Mouse (Mus musculus) adrenal gland, adult 10 weeks (tissue): Measurements from ENCODE around the gene Tmc7. TPM values are rescaled to one million over a fixed set of nuclear protein-coding genes. Genes with fewer than 3 reads are reported as not detected.

Experiments used
- polyA plus RNA-seq: library from polyadenylated mRNA; stranded (reverse); fragments of 350-450 nt; fragmentation: Illumina TruSeq; extraction: RNeasy Lipid Tissue Mini Kit (QIAGEN cat#74804); gene quantifications from one replicate; pipeline ENCODE4 v1.2.3, GENCODE M21; 2014; ENCODE audit warnings: low read depth, low replicate concordance

Tmc7 gene
- polyA plus RNA-seq, result 0.41 TPM

DNA sequence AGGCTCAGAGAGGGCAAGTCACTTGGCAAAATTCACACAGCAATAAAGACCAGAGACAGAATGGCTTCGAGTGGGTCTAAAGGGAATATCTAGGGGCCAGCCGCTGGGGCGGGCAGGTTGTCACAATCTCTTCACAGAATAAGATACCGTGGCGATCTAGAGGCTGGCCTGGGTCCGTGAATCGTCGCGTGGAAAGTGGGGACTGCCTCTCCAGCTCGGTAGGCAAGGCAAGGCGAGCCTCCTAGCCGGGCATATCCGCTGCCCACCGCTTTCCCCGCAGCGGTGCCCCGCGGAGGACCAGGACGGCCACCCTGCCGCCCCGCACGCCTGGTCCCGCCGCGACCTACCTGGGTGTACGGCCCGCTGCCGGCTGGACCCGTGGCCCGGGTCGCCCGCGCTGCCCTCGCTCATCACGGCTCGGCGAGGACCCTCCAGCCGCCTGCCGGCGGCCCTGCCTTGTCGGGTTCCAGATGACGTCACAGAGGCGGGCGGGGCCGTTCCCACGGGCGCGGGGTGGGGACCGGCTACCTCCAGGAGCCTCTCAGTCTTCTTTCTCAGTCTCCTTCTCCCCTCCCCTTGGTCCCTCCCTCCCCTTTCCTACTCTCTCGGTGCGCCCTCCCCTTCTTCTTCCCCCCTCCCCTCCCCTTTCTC lies at the start of gene Tmc7:
Tmc7 (minus strand) TSS at position 480 of the 651 bp plus-strand sequence.

DNA sequence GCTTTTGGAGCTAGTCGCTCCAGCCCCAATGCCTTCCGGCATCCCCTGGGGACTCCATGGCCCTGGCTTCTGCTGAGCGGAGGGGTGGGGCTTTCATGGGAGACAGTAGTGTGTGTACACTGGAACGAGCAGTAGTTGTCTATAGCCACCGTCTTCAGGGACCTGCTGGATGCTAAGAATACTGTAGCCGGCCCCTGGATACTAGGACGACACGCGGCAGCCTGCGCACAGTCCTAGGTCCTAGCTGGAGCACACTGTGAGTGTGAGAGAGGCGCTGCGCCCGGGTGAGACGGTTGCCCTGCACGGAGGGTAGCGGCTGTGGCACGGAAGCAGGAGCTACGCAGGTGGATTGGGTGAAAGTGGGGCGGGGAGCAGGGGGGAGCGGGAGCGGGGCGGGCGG lies 12.7 kb upstream of the Tmc7 start, which contains the start of gene Tmc5:
Tmc5 (plus strand) TSS at position 97 of the 400 bp plus-strand sequence.

DNA sequence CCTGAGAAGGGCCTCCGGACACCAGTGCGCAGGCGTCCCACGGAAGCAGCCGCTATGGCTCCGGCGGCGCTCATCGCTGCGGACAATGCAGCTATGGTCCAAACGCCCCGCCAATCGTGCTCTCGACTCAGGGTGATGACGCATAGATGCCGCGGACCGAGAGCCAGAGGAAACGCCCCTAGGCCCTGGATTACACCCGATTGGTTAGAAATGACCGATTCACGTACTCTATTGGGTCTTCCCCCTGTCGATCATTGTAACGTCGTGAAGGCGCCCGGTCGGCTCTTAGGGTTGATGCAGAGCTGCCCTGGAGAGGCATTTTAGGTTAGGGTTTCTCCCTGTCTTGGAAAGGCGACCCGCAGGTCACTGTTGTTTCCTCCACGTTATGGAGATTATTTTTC lies 51.4 kb downstream of the Tmc7 start, which contains the start of gene Coq7:
Coq7 (minus strand) TSS at position 179 of the 401 bp plus-strand sequence.

DNA sequence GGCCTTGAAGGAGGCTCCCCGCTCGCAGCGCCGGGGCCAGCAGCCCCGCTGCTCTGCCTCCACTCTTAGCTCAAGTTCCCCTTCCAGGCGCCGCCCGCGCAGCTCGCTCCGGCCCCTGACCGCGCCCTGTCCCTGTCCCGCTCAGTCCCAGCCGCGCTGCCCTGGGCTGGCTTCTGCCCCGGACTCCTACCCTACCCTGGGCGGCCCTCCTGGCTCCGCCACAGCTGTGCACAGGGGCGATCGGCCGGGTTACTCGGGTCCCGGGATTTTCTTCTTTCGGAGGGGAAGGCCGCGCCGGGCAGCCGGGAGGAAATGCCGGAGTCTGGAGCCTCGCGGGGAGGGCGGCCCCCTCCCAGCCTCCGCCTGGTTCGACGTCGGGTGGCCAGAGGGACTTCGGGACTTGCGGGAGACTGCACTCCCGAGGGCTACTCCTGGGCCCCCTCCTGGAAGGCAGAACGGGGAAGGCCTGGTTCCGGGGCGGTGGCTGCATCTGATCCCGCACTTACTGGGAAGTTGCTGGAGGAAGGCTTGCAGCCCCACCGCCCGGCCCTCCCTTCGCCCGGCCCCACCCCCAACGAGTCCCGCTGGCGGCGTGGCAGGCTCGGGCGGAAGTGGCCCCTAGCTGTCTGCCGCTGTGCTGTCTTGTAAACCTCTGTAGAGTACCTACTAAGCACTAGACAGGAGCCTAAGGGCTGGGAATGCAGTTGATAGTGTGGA lies 92.9 kb downstream of the Tmc7 start, which contains the start of gene Itpripl2:
Itpripl2 (minus strand) TSS at position 545 of the 717 bp plus-strand sequence.

Other genes with a start within 250 kb of the Tmc7 start
- gene Syt17, start 136.5 kb downstream of the Tmc7 start, polyA plus RNA-seq, result 2.4 TPM
- 29.1 TPM for gene Itpripl2, start 92.8 kb downstream of the Tmc7 start, polyA plus RNA-seq
- 12.8 TPM for gene Coq7, start 51.4 kb downstream of the Tmc7 start, polyA plus RNA-seq
- not detected for gene Tmc5, start 12.6 kb upstream of the Tmc7 start, polyA plus RNA-seq
- 236 TPM for gene Gde1, start 121.0 kb upstream of the Tmc7 start, polyA plus RNA-seq
- gene Ccp110, start 127.8 kb upstream of the Tmc7 start, polyA plus RNA-seq, result 18.2 TPM
- gene Vps35l, start 155.5 kb upstream of the Tmc7 start, polyA plus RNA-seq, result 15.8 TPM